Mouse (Mus musculus) frontal cortex, postnatal 10 days (tissue): ENCODE results near the gene Gys1.
A peak's percentile ranks its signal among the peaks of the same experiment; 100 is the strongest.
"Not testable (repeated sequence)": the region's sequence is repeated elsewhere in the genome, so short reads cannot be mapped to it uniquely, and the experiment has no call there.

ENCODE experiments used
- DNase-seq, 2 experiments: peaks; one replicate each; pipeline ENCODE4 v3.0.0; 2022; ENCODE audit warnings: low spot score in 2 of 2, mixed read lengths in 1 of 2

The Gys1 gene

GRCm38 (mm10) chr7:45480310-45480709, 45.7 kb downstream of the Gys1 start:
- DNase-seq: not testable (repeated sequence)

GRCm38 (mm10) chr7:45481374-45481927, 46.8 kb downstream of the Gys1 start, which contains the start of gene Tulp2:
Gene Tulp2, plus strand, starts transcription at chr7:45481877.
- peak; percentile 58 to 63 for DNase-seq

- no peak for DNase-seq
Observed at GRCm38 (mm10) chr7:45482166-45482565, 47.5 kb downstream of the Gys1 start.

GRCm38 (mm10) chr7:45484985-45485384, 50.3 kb downstream of the Gys1 start:
- not testable (repeated sequence) for DNase-seq

GRCm38 (mm10) chr7:45486158-45486557, 51.5 kb downstream of the Gys1 start:
- DNase-seq: no peak

- no peak for DNase-seq
Observed at GRCm38 (mm10) chr7:45486761-45487415, 52.2 kb downstream of the Gys1 start, which contains the start of gene Gm45808. Gene Gm45808, minus strand, starts transcription at chr7:45486811.

GRCm38 (mm10) chr7:45487861-45488292, 53.2 kb downstream of the Gys1 start:
- DNase-seq: no peak

- no peak for DNase-seq
Observed at GRCm38 (mm10) chr7:45488293-45489204, 53.9 kb downstream of the Gys1 start, which contains the start of gene Dhdh. Gene Dhdh, minus strand, starts transcription at chr7:45488805.

GRCm38 (mm10) chr7:45489578-45489977, 54.9 kb downstream of the Gys1 start:
- no peak for DNase-seq

- DNase-seq: no peak
Observed at GRCm38 (mm10) chr7:45490822-45491221, 56.2 kb downstream of the Gys1 start.

- no peak for DNase-seq
Observed at GRCm38 (mm10) chr7:45491264-45491663, 56.6 kb downstream of the Gys1 start.

GRCm38 (mm10) chr7:45492225-45492844, 57.7 kb downstream of the Gys1 start:
- no peak for DNase-seq

- DNase-seq: no peak
Observed at GRCm38 (mm10) chr7:45492951-45493350, 58.3 kb downstream of the Gys1 start.

- DNase-seq: no peak
Observed at GRCm38 (mm10) chr7:45494548-45494947, 59.9 kb downstream of the Gys1 start.

- no peak for DNase-seq
Observed at GRCm38 (mm10) chr7:45498427-45498826, 63.8 kb downstream of the Gys1 start.
